Mouse (Mus musculus): ENCODE data around the gene B3glct.

Gene B3glct

GRCm38 (mm10) chr5:149663417-149663816, 14.6 kb upstream of the B3glct start:
- no peak for DNase-seq (ENCODE audit: low read depth, low spot score)

- no peak for DNase-seq (ENCODE audit: low read depth, low spot score)
Measured at GRCm38 (mm10) chr5:149677196-149677595, 834 bp upstream of the B3glct start.

GRCm38 (mm10) chr5:149678990-149679348, 939 bp downstream of the B3glct start:
- DNase-seq (ENCODE audit: low read depth, low spot score), result peak; percentile 38

- peak; percentile 12 for DNase-seq (ENCODE audit: low read depth, low spot score)
Measured at GRCm38 (mm10) chr5:149679362-149679761, 1.3 kb downstream of the B3glct start.

GRCm38 (mm10) chr5:149679886-149680285, 1.9 kb downstream of the B3glct start:
- no peak for DNase-seq (ENCODE audit: low read depth, low spot score)

- no peak for DNase-seq (ENCODE audit: low read depth, low spot score)
Measured at GRCm38 (mm10) chr5:149680946-149681345, 2.9 kb downstream of the B3glct start.

GRCm38 (mm10) chr5:149689860-149690259, 11.8 kb downstream of the B3glct start:
- DNase-seq (ENCODE audit: low read depth, low spot score), result no peak

GRCm38 (mm10) chr5:149692548-149692947, 14.5 kb downstream of the B3glct start:
- peak; percentile 32 for DNase-seq (ENCODE audit: low read depth, low spot score)

GRCm38 (mm10) chr5:149693200-149693599, 15.2 kb downstream of the B3glct start:
- DNase-seq (ENCODE audit: low read depth, low spot score), result no peak

- DNase-seq (ENCODE audit: low read depth, low spot score), result peak; percentile 16
Measured at GRCm38 (mm10) chr5:149693968-149694367, 15.9 kb downstream of the B3glct start.

- DNase-seq (ENCODE audit: low read depth, low spot score), result no peak
Measured at GRCm38 (mm10) chr5:149695077-149695750, 17.2 kb downstream of the B3glct start.

- peak; percentile 59 for DNase-seq (ENCODE audit: low read depth, low spot score)
Measured at GRCm38 (mm10) chr5:149702770-149703169, 24.7 kb downstream of the B3glct start.

- DNase-seq (ENCODE audit: low read depth, low spot score), result peak; percentile 64
Measured at GRCm38 (mm10) chr5:149711545-149711944, 33.5 kb downstream of the B3glct start.

- peak; percentile 73 for DNase-seq (ENCODE audit: low read depth, low spot score)
Measured at GRCm38 (mm10) chr5:149713170-149713774, 35.2 kb downstream of the B3glct start.

- DNase-seq (ENCODE audit: low read depth, low spot score), result no peak
Measured at GRCm38 (mm10) chr5:149713834-149714233, 35.8 kb downstream of the B3glct start.

GRCm38 (mm10) chr5:149715571-149716328, 37.7 kb downstream of the B3glct start:
- peak; percentile 27 for DNase-seq (ENCODE audit: low read depth, low spot score)

GRCm38 (mm10) chr5:149716329-149716690, 38.3 kb downstream of the B3glct start:
- no peak for DNase-seq (ENCODE audit: low read depth, low spot score)

- no peak for DNase-seq (ENCODE audit: low read depth, low spot score)
Measured at GRCm38 (mm10) chr5:149731776-149732175, 53.7 kb downstream of the B3glct start.

GRCm38 (mm10) chr5:149737210-149737609, 59.2 kb downstream of the B3glct start:
- DNase-seq (ENCODE audit: low read depth, low spot score), result no peak

- no peak for DNase-seq (ENCODE audit: low read depth, low spot score)
Measured at GRCm38 (mm10) chr5:149740145-149740544, 62.1 kb downstream of the B3glct start.

- DNase-seq (ENCODE audit: low read depth, low spot score), result no peak
Measured at GRCm38 (mm10) chr5:149740703-149741102, 62.7 kb downstream of the B3glct start.

- DNase-seq (ENCODE audit: low read depth, low spot score), result no peak
Measured at GRCm38 (mm10) chr5:149742286-149742685, 64.3 kb downstream of the B3glct start.

GRCm38 (mm10) chr5:149745079-149745478, 67.0 kb downstream of the B3glct start:
- peak; percentile 58 for DNase-seq (ENCODE audit: low read depth, low spot score)

All from ES-CJ7 (cell line).